Mouse (Mus musculus): ENCODE results near the gene Ikzf1.

DNA sequence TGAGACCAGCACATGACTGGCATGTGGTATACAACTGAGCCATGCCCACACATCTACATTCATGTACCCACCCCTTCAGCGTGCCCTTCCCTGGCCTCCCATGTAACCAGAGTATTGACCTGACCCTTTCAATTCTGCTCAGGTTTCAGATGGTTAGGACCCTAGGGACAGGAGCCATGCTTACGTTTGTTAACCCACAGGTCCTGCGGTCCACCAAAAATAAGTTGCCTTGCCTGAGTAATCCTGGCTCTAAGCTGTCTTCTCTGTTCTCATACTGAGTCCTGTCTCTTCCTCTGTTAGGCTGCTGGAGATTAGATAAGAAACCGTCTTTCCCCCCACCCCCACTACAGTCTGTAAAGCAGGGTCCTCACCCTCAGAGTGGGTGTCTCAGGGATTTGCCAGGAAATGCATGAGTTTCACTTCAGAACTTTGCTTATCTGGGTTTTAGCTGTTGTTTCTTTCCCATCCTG, 42.0 kb downstream of the Ikzf1 start:
- TF ChIP-seq CTCF (IDR thresholded peaks at IDR 0.05; ENCODE audit: low read depth, low read length) (no peak), POLR2A (IDR thresholded peaks at IDR 0.05; ENCODE audit: extremely low read depth, insufficient read depth, low read length) (no peak)

All from liver, adult 2 months (tissue).